Mouse (Mus musculus): ENCODE measurements around the gene Elp1. TPM values are rescaled to one million over a fixed set of nuclear protein-coding genes. Genes with fewer than 3 reads are reported as not detected.

Elp1 gene
- polyA plus RNA-seq, 1 experiment from 2014 or later: 116 TPM

DNA sequence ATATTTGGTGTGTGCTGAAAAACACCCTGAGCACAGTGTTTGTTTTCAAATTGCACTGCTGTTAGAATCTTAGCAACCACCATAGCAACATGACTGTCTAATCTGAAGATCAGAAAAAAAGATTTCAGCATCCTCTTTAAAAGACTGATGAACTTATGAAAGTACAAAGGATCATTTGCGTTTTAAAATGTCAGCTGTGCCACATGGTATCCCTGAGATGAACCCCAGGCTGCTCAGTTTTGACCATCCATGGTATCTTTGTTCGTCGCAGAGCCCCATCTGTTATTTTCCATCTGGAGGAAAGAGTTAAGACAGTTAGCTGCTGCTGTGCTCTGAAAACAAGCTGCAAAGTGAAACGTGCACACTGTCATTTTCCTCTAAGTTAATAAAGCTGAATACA, 10.0 kb upstream of the Elp1 start:
- DNase-seq (ENCODE audit: low spot score) (no peak), ATAC-seq (ENCODE audit: insufficient read depth, low FRiP score, low TSS enrichment) (no peak)
- Histone ChIP-seq H3K36me3 (ENCODE audit: control insufficient read depth, insufficient read depth, low read length) (0 out of 2 replicates have a peak, but pooled peaks cover 3% of the 10 kb centered on the region), H3K27me3 (ENCODE audit: control insufficient read depth, insufficient read depth, low read length) (no peaks in the 10 kb centered on the region), H3K27ac (ENCODE audit: low read depth, low read length) (no peak overlapping the region), H3K4me1 (ENCODE audit: control insufficient read depth, insufficient read depth, low read length) (no peaks in the 10 kb centered on the region), H3K9ac (ENCODE audit: low read length) (no peak overlapping the region), H3K4me3 (ENCODE audit: low read depth, low read length) (no peak overlapping the region), H3K9me3 (ENCODE audit: control insufficient read depth, low read length) (no peaks in the 10 kb centered on the region), H3K4me2 (ENCODE audit: low read depth) (no peak overlapping the region)
- 85% methylated on average over 4 of the region's 4 CpGs for WGBS

DNA sequence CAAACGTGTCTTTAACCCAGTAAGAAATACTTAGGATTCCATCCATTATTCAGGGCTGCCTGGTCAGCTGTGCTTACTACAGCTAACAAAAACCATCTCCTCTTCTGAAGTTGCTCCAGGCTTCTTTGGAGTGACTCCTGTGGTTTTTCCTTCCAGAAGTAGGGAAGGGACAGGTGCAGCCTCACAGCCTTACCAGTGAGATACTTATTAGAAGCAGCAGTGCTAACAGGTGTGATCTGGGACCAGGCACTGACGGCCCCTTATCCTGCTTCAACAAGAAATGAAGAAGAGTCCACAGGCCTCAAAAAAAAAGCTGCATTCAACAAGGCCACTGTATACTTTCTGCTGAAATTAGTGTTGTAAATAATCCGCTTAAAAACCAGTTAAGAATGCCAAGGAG, 9.5 kb upstream of the Elp1 start:
- DNase-seq (ENCODE audit: low spot score) (no peak), ATAC-seq (ENCODE audit: insufficient read depth, low FRiP score, low TSS enrichment) (no peak)
- Histone ChIP-seq H3K4me2 (ENCODE audit: low read depth) (no peak overlapping the region), H3K9me3 (ENCODE audit: control insufficient read depth, low read length) (no peaks in the 10 kb centered on the region), H3K36me3 (ENCODE audit: control insufficient read depth, insufficient read depth, low read length) (0 out of 2 replicates have a peak, but pooled peaks cover 3% of the 10 kb centered on the region), H3K4me3 (ENCODE audit: low read depth, low read length) (no peak overlapping the region), H3K9ac (ENCODE audit: low read length) (no peak overlapping the region), H3K27ac (ENCODE audit: low read depth, low read length) (no peak overlapping the region), H3K27me3 (ENCODE audit: control insufficient read depth, insufficient read depth, low read length) (no peaks in the 10 kb centered on the region), H3K4me1 (ENCODE audit: control insufficient read depth, insufficient read depth, low read length) (no peaks in the 10 kb centered on the region)
- WGBS: 76% methylated on average over 3 of the region's 3 CpGs

DNA sequence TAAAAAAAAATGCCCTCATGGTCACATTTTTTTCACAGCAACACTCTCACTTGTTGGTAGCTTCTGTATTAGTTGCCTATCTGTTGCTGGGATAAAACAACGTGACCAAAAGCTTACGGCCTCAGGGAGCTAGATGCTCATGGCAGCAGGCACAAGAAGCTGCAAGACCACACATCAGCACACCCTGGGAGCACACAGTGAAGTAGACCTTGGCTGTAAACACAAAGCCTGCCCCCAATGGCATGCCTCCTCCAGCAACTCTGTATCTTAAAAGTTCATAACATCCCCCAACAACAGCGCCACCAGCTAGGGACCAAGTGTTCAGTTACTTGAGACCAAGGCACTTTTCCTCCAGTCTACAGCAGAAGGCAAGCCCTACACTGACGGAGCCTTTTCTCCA, 6.9 kb upstream of the Elp1 start:
- H3K9ac ChIP-seq (ENCODE audit: low read length): no peak overlapping the region
- H3K4me1 ChIP-seq (ENCODE audit: control insufficient read depth, insufficient read depth, low read length): no peaks in the 10 kb centered on the region
- no peaks in the 10 kb centered on the region for H3K9me3 ChIP-seq (ENCODE audit: control insufficient read depth, low read length)
- H3K27ac ChIP-seq (ENCODE audit: low read depth, low read length): no peak overlapping the region
- H3K4me3 ChIP-seq (ENCODE audit: low read depth, low read length): no peak overlapping the region
- H3K4me2 ChIP-seq (ENCODE audit: low read depth): no peak overlapping the region
- DNase-seq (ENCODE audit: low spot score): no peak
- 73% methylated on average over 4 of the region's 4 CpGs for WGBS
- H3K36me3 ChIP-seq (ENCODE audit: control insufficient read depth, insufficient read depth, low read length): peaks cover 3% of the 10 kb centered on the region; the same call in 1 of the 2 replicates
- H3K27me3 ChIP-seq (ENCODE audit: control insufficient read depth, insufficient read depth, low read length): no peaks in the 10 kb centered on the region
- ATAC-seq (ENCODE audit: insufficient read depth, low FRiP score, low TSS enrichment): no peak

DNA sequence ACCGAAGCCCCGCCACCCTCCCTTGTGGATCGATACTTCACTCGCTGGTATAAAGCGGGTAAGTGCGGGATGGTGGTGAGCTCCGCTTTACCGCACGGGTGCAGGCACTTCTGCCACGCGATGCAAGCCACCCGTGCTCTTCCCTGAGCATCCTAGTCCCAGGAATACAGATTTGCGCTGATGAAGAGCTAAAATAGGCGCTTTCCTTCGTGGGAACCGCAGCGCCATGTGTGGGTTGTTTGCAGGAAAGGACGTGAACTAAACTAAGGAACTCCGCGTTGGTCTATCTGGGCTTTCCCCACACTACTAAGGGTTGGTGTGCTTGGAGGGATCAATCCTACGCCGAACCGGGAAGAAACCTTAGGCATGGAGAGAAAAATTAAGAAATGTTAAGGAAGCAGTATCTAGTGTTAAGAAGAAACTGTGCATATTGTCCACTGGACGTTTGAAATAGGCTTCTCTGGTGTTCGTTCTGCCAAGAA, 579 bp upstream of the Elp1 start:
- Histone ChIP-seq H3K27ac (ENCODE audit: low read depth, low read length) (peak overlapping the region; percentile 44; the same call in 1 of the 2 replicates), H3K4me1 (ENCODE audit: control insufficient read depth, insufficient read depth, low read length) (peaks cover 14% of the 10 kb centered on the region), H3K27me3 (ENCODE audit: control insufficient read depth, insufficient read depth, low read length) (no peaks in the 10 kb centered on the region), H3K9me3 (ENCODE audit: control insufficient read depth, low read length) (no peaks in the 10 kb centered on the region), H3K4me2 (ENCODE audit: low read depth) (peak overlapping the region; percentile 80), H3K36me3 (ENCODE audit: control insufficient read depth, insufficient read depth, low read length) (peaks cover 3% of the 10 kb centered on the region), H3K9ac (ENCODE audit: low read length) (peak overlapping the region; percentile 83), H3K4me3 (ENCODE audit: low read depth, low read length) (peak overlapping the region; percentile 97)
- DNase-seq (ENCODE audit: low spot score): no peak
- 2% methylated on average over 25 of the region's 25 CpGs for WGBS
- ATAC-seq (ENCODE audit: insufficient read depth, low FRiP score, low TSS enrichment): no peak

DNA sequence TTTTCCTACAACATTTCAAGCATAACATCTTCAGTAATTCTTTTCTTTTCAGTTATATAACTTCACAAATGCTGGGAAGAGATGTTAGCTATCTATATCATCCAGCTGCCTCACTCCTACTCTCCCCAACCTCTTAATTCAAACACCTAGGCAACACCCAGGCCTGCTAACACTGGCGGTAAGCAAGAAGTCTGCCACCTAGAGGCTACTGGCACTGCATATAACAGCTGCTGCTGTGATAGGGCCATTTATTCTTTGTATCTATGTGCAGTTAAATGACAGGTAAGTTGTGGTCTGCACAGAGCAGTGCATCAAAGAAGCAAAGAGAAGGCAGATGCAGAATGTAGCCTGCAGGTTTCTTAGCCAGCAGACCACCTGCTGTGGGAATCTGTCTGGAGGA, 10.8 kb downstream of the Elp1 start:
- WGBS: 51% methylated on average over 1 of the region's 1 CpGs
- Histone ChIP-seq H3K27ac (ENCODE audit: low read depth, low read length) (no peak overlapping the region), H3K27me3 (ENCODE audit: control insufficient read depth, insufficient read depth, low read length) (no peaks in the 10 kb centered on the region), H3K4me2 (ENCODE audit: low read depth) (no peak overlapping the region), H3K9me3 (ENCODE audit: control insufficient read depth, low read length) (no peaks in the 10 kb centered on the region), H3K4me1 (ENCODE audit: control insufficient read depth, insufficient read depth, low read length) (no peaks in the 10 kb centered on the region), H3K9ac (ENCODE audit: low read length) (no peak overlapping the region), H3K4me3 (ENCODE audit: low read depth, low read length) (no peak overlapping the region), H3K36me3 (ENCODE audit: control insufficient read depth, insufficient read depth, low read length) (peaks cover 16% of the 10 kb centered on the region)
- ATAC-seq (ENCODE audit: insufficient read depth, low FRiP score, low TSS enrichment) (no peak), DNase-seq (ENCODE audit: low spot score) (no peak)

DNA sequence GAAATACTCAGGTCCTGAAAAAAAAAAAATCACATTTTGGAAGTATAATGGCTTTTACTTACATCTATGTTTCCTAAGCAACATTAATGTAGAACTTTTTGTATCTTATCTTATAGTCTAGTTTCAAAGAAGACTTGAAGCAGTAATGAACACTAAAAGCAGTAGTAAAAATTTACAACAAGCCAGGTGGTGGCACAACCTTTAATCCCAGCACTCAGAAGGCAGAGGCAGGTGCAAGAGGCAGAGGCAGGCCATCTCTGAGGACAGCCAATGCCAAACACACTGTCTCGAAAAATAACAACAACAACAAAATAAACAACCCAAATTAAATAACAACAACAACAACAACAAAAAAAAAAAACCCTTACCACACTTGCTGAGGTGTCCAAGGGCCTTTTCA, 31.1 kb downstream of the Elp1 start:
- ATAC-seq (ENCODE audit: insufficient read depth, low FRiP score, low TSS enrichment) (no peak), DNase-seq (ENCODE audit: low spot score) (no peak)
- Histone ChIP-seq H3K4me2 (ENCODE audit: low read depth) (no peak overlapping the region), H3K4me3 (ENCODE audit: low read depth, low read length) (no peak overlapping the region), H3K9ac (ENCODE audit: low read length) (no peak overlapping the region), H3K27me3 (ENCODE audit: control insufficient read depth, insufficient read depth, low read length) (no peaks in the 10 kb centered on the region), H3K4me1 (ENCODE audit: control insufficient read depth, insufficient read depth, low read length) (no peaks in the 10 kb centered on the region), H3K36me3 (ENCODE audit: control insufficient read depth, insufficient read depth, low read length) (peaks cover 23% of the 10 kb centered on the region), H3K9me3 (ENCODE audit: control insufficient read depth, low read length) (no peaks in the 10 kb centered on the region), H3K27ac (ENCODE audit: low read depth, low read length) (no peak overlapping the region)
- WGBS: 71% methylated on average over 1 of the region's 1 CpGs

DNA sequence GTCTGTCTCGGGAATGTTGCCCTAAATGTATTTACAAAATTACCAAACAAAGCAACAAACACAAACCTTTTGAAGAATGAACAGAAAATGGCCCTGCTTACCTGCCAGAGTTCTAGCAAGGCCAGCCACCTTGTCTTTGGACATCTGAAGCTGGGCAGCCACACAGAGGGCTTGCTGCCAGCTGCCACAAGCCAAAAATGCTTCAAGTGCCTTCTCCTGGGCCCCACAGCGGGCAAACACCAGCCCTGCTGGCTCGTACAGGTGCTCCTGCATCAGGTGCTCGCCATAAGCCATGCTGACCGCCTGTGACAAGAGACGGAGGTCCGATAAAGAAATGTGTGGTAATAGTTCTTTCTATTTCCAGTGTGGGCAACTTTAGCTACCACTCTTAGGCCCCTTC, 33.2 kb downstream of the Elp1 start:
- Histone ChIP-seq H3K27me3 (ENCODE audit: control insufficient read depth, insufficient read depth, low read length) (no peaks in the 10 kb centered on the region), H3K4me3 (ENCODE audit: low read depth, low read length) (no peak overlapping the region), H3K4me1 (ENCODE audit: control insufficient read depth, insufficient read depth, low read length) (no peaks in the 10 kb centered on the region), H3K36me3 (ENCODE audit: control insufficient read depth, insufficient read depth, low read length) (peaks cover 25% of the 10 kb centered on the region), H3K4me2 (ENCODE audit: low read depth) (no peak overlapping the region), H3K27ac (ENCODE audit: low read depth, low read length) (no peak overlapping the region), H3K9me3 (ENCODE audit: control insufficient read depth, low read length) (no peaks in the 10 kb centered on the region), H3K9ac (ENCODE audit: low read length) (no peak overlapping the region)
- DNase-seq (ENCODE audit: low spot score) (no peak), ATAC-seq (ENCODE audit: insufficient read depth, low FRiP score, low TSS enrichment) (no peak)
- 94% methylated on average over 7 of the region's 7 CpGs for WGBS

DNA sequence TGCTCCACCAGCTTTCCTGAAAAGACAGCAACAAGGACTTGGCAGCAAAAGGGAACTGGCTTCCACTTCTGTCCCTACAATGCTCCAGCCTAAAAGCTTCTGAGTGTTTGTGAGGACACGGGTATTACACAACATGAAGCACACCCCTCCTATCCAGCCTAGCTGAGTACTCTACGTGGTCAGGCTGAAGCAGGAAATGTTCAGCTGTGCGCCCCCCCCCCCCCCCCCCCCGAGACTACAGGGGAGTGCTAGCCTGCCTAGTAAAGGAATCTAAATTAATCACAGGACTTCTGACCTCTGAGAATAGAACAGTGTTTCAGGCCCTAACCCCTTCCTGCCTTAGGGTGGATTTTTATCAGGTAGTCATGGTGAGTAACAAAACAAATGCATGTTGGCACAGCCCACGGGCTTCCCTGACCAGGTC, 34.3 kb downstream of the Elp1 start:
- 84% methylated on average over 4 of the region's 5 CpGs for WGBS
- DNase-seq (ENCODE audit: low spot score) (no peak), ATAC-seq (ENCODE audit: insufficient read depth, low FRiP score, low TSS enrichment) (no peak)
- peaks cover 23% of the 10 kb centered on the region for H3K36me3 ChIP-seq (ENCODE audit: control insufficient read depth, insufficient read depth, low read length)
- no peak overlapping the region for H3K27ac ChIP-seq (ENCODE audit: low read depth, low read length)
- no peak overlapping the region for H3K4me3 ChIP-seq (ENCODE audit: low read depth, low read length)
- no peaks in the 10 kb centered on the region for H3K4me1 ChIP-seq (ENCODE audit: control insufficient read depth, insufficient read depth, low read length)
- no peak overlapping the region for H3K9ac ChIP-seq (ENCODE audit: low read length)
- no peak overlapping the region for H3K4me2 ChIP-seq (ENCODE audit: low read depth)
- H3K9me3 ChIP-seq (ENCODE audit: control insufficient read depth, low read length): no peaks in the 10 kb centered on the region
- no peaks in the 10 kb centered on the region for H3K27me3 ChIP-seq (ENCODE audit: control insufficient read depth, insufficient read depth, low read length)

DNA sequence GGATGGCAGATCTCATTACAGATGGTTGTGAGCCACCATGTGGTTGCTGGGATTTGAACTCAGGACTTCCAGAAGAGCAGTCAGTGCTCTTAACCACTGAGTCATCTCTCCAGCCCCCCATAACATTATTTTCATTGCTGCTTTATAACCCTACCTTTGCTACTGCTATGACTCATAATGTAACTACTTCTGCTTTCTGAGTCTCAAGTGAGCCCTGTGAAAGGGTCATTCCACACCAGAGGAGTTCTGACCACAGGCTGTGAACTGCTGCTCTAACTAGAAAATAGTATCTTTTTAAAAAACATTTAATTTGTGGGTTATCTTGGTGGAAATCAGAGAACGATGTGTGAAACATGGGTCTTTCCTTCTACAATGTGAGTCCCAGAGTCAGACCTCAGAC, 44.4 kb downstream of the Elp1 start:
- no peaks in the 10 kb centered on the region for H3K27me3 ChIP-seq (ENCODE audit: control insufficient read depth, insufficient read depth, low read length)
- WGBS: 94% methylated on average over 1 of the region's 1 CpGs
- H3K27ac ChIP-seq (ENCODE audit: low read depth, low read length): no peak overlapping the region
- H3K4me2 ChIP-seq (ENCODE audit: low read depth): no peak overlapping the region
- no peak overlapping the region for H3K4me3 ChIP-seq (ENCODE audit: low read depth, low read length)
- ATAC-seq (ENCODE audit: insufficient read depth, low FRiP score, low TSS enrichment) (no peak), DNase-seq (ENCODE audit: low spot score) (no peak)
- no peak overlapping the region for H3K9ac ChIP-seq (ENCODE audit: low read length)
- peaks cover 22% of the 10 kb centered on the region for H3K36me3 ChIP-seq (ENCODE audit: control insufficient read depth, insufficient read depth, low read length)
- no peaks in the 10 kb centered on the region for H3K9me3 ChIP-seq (ENCODE audit: control insufficient read depth, low read length)
- H3K4me1 ChIP-seq (ENCODE audit: control insufficient read depth, insufficient read depth, low read length): no peaks in the 10 kb centered on the region

Measured in neural tube, embryonic 11.5 days (tissue).